Mouse (Mus musculus): ENCODE data around the gene Ppat.

Ppat gene

GRCm38 (mm10) chr5:76904713-76905404, 46.5 kb downstream of the Ppat start:
- in situ Hi-C loops (cut with MboI; ENCODE audit: unreplicated experiment in 2 of 2): loop anchor here (5.0 to 25.0 kb wide), 3 partner anchors 42 to 718 kb away; partner anchors contain the start of genes Paics (in 1 of the 2), Ppat (in 1 of the 2) and Tmem165 (in 1 of the 2)

GRCm38 (mm10) chr5:76902131-76902530, 49.2 kb downstream of the Ppat start:
- in situ Hi-C loops (cut with MboI; ENCODE audit: unreplicated experiment in 2 of 2): loop anchor here in 1 of 2 experiments (5.0 to 25.0 kb wide), 2 partner anchors 50 to 715 kb away; partner anchors contain the start of genes Paics, Ppat and Tmem165

DNA sequence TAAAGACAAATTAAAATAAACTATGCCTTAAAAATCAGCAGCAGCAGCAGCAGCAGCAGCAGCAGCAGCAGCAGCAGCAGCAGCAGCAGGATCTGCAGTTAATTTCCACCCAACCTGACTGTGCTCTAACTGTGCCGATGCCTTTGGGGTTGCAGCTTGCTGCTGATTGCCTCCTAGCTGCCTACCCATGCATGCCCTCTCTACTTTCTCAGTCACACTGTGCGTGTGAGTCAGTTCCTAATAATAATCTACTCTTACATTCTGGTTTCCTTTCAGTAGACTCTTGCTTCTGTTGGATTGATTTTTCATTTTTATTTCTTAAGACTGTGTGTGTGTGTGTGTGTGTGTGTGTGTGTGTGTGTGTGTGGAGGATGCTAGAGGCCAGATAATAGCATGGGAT, 58.3 kb downstream of the Ppat start:
- in situ Hi-C loops (cut with MboI; ENCODE audit: unreplicated experiment in 2 of 2): loop anchor here in 1 of 2 experiments (25.0 kb wide), 1 partner anchor 319 kb away; the partner anchor contains the start of gene Spink2

- in situ Hi-C loops (cut with MboI; ENCODE audit: unreplicated experiment in 2 of 2): loop anchor here in 1 of 2 experiments (25.0 kb wide), 1 partner anchor 320 kb away; the partner anchor contains the start of gene Spink2
Measured at GRCm38 (mm10) chr5:76892608-76893007, 58.8 kb downstream of the Ppat start.

- in situ Hi-C loops (cut with MboI; ENCODE audit: unreplicated experiment in 2 of 2): loop anchor here in 1 of 2 experiments (25.0 kb wide), 1 partner anchor 325 kb away; the partner anchor contains the start of gene Spink2
Measured at GRCm38 (mm10) chr5:76887011-76887410, 64.4 kb downstream of the Ppat start.

DNA sequence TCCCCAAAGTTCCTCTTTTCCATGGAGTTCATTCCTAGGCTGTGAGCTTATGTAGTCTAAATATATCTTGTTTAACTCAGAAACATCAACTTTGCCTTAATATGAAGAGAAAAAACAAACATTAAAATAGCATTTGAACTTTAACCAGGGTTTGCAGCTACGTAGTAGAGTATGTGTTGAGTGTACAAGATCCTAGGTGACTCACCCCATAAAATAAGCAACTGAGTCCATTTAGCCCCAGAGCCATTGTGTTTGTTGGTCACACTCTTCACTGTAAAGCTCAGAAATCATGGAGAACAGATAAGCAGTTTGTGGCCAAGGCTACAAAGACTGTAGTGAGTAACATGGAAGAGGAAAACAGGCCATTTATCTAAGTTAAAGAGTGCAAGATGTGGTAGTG, 67.3 kb downstream of the Ppat start:
- in situ Hi-C loops (cut with MboI; ENCODE audit: unreplicated experiment in 2 of 2): loop anchor here in 1 of 2 experiments (25.0 kb wide), 1 partner anchor 328 kb away; the partner anchor contains the start of gene Spink2

DNA sequence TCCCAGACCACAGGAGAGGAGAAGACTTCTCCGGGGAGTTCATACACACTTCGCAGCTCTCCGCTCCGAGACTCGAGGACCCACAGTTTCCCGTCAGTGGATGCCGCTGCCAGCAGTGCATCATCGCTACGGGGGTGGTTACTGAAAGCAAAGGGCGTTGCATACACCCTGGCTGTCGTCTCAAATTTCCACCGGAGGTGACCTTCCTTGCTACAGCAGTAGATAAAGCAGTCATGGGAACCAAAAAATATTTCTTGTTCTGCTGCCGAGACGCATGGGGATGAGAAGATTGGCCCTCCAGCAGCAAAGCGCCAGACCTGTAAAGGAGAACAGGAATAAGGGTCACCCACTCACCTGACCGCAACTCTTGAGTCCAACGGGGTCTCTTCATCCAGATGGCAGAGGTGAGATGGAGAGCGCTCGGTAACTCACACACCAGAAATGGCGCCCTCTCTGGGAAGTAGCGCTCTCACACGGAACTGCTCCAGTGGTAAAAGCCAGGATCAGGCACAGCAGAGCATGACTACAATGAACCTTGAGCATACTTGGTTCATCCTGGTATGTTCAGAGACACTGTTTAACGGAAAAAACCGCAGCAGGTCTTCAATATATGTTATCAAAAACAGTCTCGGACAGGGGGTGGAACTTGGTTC, 75.1 kb downstream of the Ppat start:
- in situ Hi-C loops (cut with MboI; ENCODE audit: unreplicated experiment in 2 of 2): loop anchor here in 1 of 2 experiments (25.0 kb wide), 1 partner anchor 336 kb away; the partner anchor contains the start of gene Spink2

DNA sequence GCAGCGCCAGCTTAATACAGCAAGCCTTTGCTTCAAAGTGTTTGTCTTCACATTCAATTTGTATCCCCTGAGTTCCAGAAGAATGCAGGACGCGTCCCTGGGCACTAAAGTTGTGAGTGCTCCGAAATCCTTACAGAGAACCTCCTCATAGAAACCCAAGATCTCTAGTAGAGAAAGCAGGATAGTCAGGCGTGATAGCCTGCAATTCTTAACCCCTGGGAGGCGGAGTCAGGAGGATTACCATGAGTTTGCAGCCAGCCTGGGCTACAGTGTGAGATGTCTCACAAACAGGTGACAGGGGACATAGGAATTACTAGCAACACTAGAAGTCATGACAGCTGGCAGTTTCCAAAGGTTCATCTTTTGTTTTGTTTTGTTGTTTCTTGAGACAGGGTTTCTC, 81.8 kb downstream of the Ppat start:
- in situ Hi-C loops (cut with MboI; ENCODE audit: unreplicated experiment in 2 of 2): no loop called here

- in situ Hi-C loops (cut with MboI; ENCODE audit: unreplicated experiment in 2 of 2): no loop called here
Measured at GRCm38 (mm10) chr5:76868693-76869286, 82.6 kb downstream of the Ppat start.

DNA sequence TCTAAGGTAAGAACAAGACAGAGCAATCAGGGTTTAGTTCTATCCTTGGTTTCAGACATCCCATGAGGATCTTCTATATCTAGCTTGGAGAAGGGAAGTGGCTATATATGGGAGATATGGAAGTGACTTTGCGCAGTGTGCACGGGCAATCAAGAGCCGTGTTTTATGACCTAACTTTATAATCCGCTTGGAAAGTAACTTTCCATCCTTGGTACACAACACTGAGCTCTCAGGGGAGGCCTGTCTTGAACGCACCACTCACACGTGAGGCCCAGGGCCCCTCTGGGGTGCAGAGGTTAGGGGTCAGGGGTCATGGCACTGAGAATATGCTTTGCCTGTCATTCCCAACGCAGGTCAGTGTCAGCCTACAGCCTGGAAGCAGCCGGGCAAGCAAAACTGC, 84.6 kb downstream of the Ppat start:
- in situ Hi-C loops (cut with MboI; ENCODE audit: unreplicated experiment in 2 of 2): no loop called here
